Mouse (Mus musculus) layer of hippocampus, adult 18-20 months (tissue): ENCODE results near the gene Id2. TPM values are rescaled to one million over a fixed set of nuclear protein-coding genes. Genes with fewer than 3 reads are reported as not detected.
A peak's percentile ranks its signal among the peaks of the same experiment; 100 is the strongest.

ENCODE experiments used
- DNase-seq, 2 experiments: peaks; one replicate each; pipeline ENCODE4 v3.0.0; 2022; ENCODE audit warnings: low spot score in 2 of 2
- total RNA-seq, 2 experiments: library from RNA; stranded (reverse); gene quantifications; 2 replicates each; pipeline ENCODE4 v1.2.3; 2021

The Id2 gene
- total RNA-seq, 2 experiments from 2014 or later: 84.9 to 98.6 TPM

DNA sequence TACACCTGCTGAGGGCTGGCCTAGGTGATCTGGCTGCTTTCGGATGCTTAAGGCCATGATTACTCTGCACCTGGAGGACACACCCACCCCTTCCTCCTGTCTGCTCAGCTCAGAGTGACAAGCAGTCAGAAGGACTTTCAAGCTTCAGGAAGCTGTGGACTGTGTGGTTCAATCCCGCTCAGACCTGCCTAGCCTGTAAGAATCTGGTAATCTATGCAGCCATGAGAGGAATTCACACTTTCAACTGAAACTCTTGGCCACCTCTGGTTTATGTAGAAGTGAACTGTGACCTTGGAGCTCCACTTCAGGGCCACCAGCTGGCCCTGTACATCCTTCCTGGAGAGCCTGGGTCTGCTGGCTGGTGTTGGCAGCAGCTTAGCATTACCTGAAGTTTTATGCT is 11.9 kb upstream of the Id2 start:
- DNase-seq: no peak

DNA sequence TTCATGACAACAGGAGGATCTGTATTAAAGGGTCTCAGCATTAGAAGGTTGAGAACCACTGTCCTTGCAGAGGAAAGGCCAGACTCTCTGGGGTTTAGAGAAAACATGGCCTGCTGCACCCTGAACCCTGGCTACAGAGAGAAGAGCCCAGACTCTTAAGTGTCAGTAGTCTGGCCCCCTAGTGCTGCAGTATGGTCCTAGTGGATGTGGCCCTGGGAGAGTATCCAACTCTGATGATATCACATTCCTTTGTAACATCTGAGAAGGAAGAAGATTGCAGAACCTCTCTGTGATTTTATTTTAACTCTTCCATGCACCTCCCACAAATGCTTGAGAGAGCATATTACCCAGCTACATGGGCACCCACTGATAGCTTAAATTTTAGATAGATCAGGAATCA is 7.6 kb upstream of the Id2 start:
- DNase-seq: no peak

DNA sequence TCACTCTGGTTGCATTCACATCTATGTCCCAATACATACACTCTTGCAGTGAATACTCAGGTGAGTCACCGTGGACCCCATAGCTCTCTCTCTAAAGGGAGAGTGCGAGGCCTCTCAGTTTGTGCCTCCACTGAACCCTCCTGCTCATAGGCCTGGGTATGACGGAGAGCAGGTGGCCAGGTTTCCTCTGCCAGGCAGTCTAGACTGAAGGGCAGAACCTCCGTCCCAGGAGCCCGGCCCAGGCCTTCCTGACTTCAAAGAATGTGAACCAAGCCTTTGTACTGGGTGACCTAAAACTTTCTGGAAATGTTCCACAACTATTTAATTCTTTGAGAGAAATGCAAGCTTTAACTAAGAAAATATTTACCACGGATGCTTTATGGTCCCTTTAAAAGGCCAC is 7.0 kb upstream of the Id2 start:
- no peak for DNase-seq

- no peak for DNase-seq
Measured at GRCm38 (mm10) chr12:25101389-25101788, 4.4 kb upstream of the Id2 start.

DNA sequence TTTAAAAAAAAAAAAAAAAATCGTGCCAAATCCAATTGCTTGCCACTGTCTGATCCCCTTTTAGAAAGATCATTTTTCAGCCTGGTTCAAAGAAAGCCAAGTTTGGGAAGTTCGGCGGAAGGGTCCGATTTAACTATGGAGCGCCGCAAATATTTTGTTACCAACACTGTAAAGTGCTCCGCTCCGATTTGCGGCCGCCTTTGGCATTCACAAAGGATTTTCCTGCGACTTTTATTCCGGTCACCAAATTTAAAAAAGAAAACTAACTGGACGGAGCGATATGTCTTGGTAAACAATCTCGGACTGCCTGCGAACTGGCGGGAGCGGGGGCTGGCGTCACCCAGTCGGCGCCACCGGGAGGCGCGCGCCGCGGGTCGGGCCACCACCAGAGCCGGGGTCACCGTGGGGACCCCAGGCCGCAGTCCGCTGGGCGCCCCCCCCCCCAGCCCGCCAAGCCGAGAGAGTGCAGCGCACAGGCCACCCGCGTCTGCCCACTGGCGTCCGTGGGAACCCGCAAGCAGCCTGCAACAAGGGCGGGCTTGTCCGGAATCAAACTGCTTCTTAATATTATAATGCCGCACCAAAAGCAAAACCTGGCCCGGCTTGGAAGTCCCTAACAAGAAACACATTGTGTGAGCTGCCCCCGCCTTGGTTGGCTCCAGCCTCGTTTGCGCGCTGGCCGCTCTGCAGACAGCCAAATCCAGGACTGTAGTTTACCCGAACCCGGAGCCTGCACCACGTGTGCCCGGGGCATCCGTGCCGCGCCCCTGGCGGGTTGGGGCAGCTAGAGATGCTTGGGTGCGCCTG is 3.7 kb upstream of the Id2 start:
- DNase-seq: peak; percentile 46 to 58

DNA sequence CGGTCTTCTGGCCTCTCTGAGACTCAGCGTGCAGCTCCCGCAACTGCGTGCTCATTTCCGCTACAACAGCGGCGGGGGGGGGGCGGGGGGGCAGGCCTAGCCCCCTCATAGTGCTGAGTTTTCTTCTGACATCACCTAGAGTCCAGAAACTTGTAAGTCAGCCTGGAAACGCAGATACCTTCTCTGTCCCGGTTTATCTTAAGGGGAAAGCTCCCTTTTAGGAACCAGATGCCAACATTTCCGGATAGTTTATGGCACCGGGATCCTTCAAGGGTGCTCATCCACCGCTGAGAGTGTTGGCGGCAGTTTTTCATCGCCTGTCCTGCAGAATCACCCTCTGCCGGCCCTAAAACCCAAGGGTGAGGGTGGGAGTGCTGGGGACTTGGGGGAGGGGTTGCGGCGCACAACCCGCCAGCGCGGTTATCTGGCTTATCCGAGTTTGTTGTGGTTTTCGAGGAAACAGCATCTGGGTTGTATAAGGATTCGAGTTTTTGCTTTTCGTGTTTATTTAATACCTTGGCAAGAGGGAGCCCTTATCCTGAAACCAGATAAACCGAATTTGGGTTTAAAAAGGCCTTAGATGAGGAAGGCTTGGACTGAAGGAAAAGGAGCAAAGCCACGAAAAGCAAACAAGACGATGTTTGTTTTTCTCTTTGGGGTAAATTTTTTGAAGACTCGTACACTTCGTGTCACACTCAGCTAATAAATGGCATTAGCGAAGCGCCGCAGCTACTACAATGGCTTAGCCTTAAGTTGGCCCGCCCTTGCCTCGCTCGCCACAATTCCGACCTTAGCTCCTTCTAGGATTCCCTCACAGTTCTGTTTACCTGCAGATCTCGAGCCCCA is 2.8 kb upstream of the Id2 start:
- no peak for DNase-seq

DNA sequence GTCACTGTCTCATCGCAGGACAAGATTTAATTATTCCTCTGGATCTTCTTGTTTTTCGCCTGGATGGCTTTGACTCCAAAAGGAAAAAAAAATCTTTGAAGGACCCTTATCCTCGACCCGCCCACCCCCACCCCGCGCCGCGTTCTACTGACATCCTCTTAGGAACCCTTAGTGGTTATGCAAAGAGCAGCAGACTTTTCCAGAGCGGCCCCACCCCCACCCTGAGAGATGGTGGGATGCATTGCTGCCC is 2.3 kb upstream of the Id2 start:
- DNase-seq: peak in 1 of 2 experiments; percentile 35

GRCm38 (mm10) chr12:25098561-25099312 is 1.8 kb upstream of the Id2 start:
- peak; percentile 90 to 92 for DNase-seq

- no peak for DNase-seq
Measured at GRCm38 (mm10) chr12:25098161-25098550, 1.2 kb upstream of the Id2 start.

- peak in 1 of 2 experiments; percentile 60 for DNase-seq
Measured at GRCm38 (mm10) chr12:25097210-25098160, 545 bp upstream of the Id2 start.

DNA sequence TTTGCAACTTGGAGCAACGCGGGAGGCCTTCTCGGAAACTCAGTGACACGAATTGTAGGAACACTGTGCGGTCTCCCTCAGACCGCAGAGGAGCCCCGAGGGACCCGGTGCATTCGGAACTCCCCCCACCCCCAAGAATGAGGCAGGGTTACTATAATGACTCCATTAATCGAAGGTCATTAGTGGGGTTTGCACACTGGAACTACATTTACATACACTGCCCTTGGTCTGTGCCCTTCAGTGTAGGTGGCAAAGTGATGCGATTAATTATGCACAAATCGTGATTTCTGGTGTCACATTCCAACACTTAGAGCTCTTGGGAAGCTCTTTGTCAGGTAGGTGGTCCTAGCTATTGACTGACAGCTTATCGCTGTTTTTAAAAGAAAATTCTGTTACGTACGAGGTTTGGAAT is 294 bp downstream of the Id2 start:
- no peak for DNase-seq

GRCm38 (mm10) chr12:25095974-25096639 is 833 bp downstream of the Id2 start:
- DNase-seq: peak; percentile 97 to 99

- no peak for DNase-seq
Measured at GRCm38 (mm10) chr12:25095538-25095937, 1.4 kb downstream of the Id2 start.

DNA sequence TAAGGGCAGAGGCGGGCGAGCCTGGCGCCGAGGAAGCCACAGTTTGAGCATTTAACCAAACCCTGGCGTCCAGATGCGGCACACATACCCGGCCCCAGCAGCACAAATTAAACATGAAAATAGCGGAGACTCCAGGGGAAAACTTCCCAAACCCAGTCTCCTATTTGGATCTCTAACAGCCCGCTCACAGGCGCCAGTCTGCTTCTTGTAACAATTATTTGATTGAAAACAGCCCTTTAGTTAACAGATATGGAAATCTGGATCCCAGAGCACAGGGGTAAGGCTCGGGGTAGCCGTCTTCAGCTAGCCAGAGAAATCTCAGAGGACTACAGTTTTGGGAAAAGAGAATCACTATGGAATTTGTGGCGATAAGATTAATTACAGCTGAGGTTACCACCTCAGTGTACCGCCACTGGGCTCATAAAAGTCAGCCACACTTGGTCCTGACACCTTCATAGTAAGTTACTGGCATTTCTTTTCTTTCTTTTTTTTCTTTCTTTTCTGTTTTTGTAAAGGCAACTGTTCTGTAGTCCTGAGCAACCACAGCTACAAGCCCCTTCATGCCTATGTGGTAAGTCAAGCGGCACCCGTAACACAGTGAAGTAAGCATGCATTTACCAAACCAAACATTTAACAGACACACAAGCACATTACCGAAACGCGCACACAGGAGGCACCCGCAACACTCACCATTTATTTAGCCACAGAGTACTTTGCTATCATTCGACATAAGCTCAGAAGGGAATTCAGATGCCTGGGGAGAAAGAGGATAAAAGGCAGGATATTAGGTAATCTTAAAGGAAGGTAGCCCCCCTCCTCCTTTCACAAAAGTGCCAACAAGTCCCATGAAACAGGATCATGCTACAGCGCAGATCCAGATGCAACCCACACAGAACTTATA is 2.1 kb downstream of the Id2 start:
- peak in 1 of 2 experiments; percentile 50 for DNase-seq

- no peak for DNase-seq
Measured at GRCm38 (mm10) chr12:25093241-25093774, 3.6 kb downstream of the Id2 start.

DNA sequence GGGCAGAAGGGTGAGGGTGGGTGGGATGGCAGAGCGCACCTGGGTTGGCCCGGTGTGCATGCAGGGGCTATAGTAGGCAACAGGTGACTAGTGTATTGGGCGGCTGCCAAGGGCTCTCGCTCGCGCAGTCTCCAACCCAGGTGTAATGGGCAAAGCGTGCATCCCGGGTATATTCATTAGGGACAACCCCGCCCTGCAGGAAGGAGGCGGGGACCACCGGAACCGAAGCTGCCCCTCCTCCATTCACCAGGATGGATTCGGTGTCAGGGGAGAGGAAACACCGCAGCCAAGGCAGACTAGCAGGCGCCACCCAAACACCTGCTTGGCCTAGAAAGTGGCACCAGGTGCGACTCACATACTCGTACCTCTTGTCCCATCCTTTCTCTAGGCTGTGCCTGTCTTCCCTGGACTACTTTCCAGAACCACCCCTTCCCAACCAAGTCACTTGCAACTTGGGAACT is 4.2 kb downstream of the Id2 start:
- DNase-seq: peak in 1 of 2 experiments; percentile 23

DNA sequence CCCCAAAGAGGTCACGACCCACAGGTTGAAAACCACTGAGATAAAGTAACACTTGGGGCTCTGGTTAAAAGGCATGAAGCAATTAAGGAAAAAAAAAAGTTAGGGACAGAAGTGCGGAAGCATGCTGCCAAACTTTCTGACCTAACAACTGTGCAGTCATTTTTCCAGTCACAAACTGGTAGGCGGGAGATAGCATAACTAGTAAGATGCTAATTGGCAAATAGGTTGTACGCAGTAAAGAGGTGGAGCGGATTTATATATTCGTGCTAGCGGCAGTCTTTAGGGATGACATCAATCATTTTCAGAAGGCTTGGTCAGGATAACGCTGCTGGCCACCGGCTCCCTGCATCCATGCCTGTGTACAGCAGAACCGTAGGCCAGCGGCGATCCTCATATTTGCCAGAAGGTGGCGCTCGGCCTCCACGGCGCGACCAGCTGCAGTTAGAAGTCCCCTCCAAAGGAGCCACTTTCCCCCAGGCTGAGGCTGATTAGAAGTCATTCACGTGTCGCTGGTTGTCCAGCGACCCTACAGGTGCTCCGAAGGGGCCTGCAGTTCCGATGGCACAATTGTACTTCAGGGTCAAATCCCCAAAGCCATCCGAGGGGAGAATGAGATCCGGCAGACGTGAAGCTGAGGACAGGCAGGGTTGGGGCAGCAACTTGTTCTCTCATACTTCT is 4.8 kb downstream of the Id2 start:
- DNase-seq: peak; percentile 76 to 94

- DNase-seq: no peak
Measured at GRCm38 (mm10) chr12:25089433-25089832, 7.5 kb downstream of the Id2 start.
